Mouse (Mus musculus) embryonic fibroblast, embryonic 13.5 days (primary cell): Measurements from ENCODE around the gene Raly.

Experiments
- CTCF ChIP-seq: IDR thresholded peaks from 2 replicates; pipeline ENCODE4 v1.5.1; 2011; ENCODE audit warnings: mild to moderate bottlenecking, control low read depth, low read length, moderate library complexity, borderline replicate concordance; ENCODE audit not compliant: insufficient read depth
- POLR2A ChIP-seq: IDR thresholded peaks from 2 replicates; pipeline ENCODE4 v1.6.1; 2011; ENCODE audit warnings: low read depth, mild to moderate bottlenecking, control low read depth, low read length, moderate library complexity

DNA sequence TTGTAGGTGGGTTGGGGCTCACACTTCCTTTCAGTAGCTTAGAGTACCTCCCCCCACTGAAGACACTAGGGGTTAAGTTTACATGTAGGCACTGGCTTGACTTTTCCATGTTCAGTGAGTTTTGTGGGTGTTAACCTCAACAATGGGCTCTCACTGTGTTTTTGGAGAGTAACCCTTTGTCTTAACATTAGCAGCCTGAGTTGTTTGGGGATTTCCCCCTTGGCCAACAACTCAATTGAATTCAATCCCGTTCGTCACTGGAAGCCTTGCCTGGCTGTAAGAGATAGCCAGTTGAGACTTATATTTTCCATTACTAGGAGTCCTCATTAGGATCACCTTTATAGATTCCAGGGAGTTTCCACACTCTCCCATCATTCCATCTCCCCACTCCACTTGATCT, 45.6 kb downstream of the Raly start:
- TF ChIP-seq CTCF, result no peak
- TF ChIP-seq POLR2A, result no peak
